Mouse (Mus musculus) stomach, embryonic 14.5 days (tissue): ENCODE results near the gene Mtf1. TPM values are rescaled to one million over a fixed set of nuclear protein-coding genes. Genes with fewer than 3 reads are reported as not detected.

ENCODE experiments used
- ATAC-seq: fragments of 200-750 bp; cut with Nextera tagmentation; 2 replicates; pipeline ENCODE4 v1.8.0; 2017; ENCODE audit warnings: low read depth, moderate TSS enrichment; ENCODE audit not compliant: insufficient number of reproducible peaks, insufficient read depth, low FRiP score
- H3K27ac ChIP-seq: fragments of 300-500 bp; sonication (generic); 2 replicates; pipeline ENCODE4 v1.5.1; 2014; ENCODE audit warnings: mild to moderate bottlenecking, low read length, moderate library complexity, mixed read lengths
- H3K27me3 ChIP-seq: fragments of 300-500 bp; sonication (generic); 2 replicates; pipeline ENCODE4 v1.6.1; 2014; ENCODE audit warnings: low read length, control low read depth, mixed read lengths; ENCODE audit not compliant: control insufficient read depth, insufficient read depth
- H3K36me3 ChIP-seq: fragments of 300-500 bp; sonication (generic); 2 replicates; pipeline ENCODE4 v1.6.1; 2014; ENCODE audit warnings: mild to moderate bottlenecking, control low read depth, low read length, moderate library complexity, mixed read lengths; ENCODE audit not compliant: control insufficient read depth, insufficient read depth
- H3K4me1 ChIP-seq: fragments of 300-500 bp; sonication (generic); 2 replicates; pipeline ENCODE4 v1.6.1; 2014; ENCODE audit warnings: low read length, control low read depth, mixed read lengths; ENCODE audit not compliant: control insufficient read depth, insufficient read depth
- H3K4me2 ChIP-seq: fragments of 300-500 bp; sonication (generic); replicated peaks from 2 replicates; pipeline ENCODE4 v1.6.1; 2014; ENCODE audit warnings: low read depth, low read length, control low read depth
- H3K4me3 ChIP-seq: fragments of 300-500 bp; sonication (generic); 2 replicates; pipeline ENCODE4 v1.5.1; 2014; ENCODE audit warnings: low read depth, low read length, control low read depth
- H3K9ac ChIP-seq: fragments of 300-500 bp; sonication (generic); replicated peaks from 2 replicates; pipeline ENCODE4 v1.6.1; 2014; ENCODE audit warnings: low read depth, mild to moderate bottlenecking, control low read depth, low read length, moderate library complexity, mixed read lengths
- H3K9me3 ChIP-seq: fragments of 300-500 bp; sonication (generic); 2 replicates; pipeline ENCODE4 v1.6.1; 2016; ENCODE audit warnings: low read depth, low read length, control low read depth; ENCODE audit not compliant: control insufficient read depth
- WGBS: fragments of 180-500 bp; shearing (Covaris S2); extraction: QIAGEN DNeasy Blood & Tissue Kit; methylation state at CpG from one replicate; pipeline ENCODE4 v1.1.7; 2014; 5-methylcytosine and 5-hydroxymethylcytosine counted together
- polyA plus RNA-seq: library from polyadenylated mRNA; unstranded; fragments of >200 nt; fragmentation: Nextera tagmentation; extraction: Ambion mirVana; gene quantifications from 2 replicates; pipeline ENCODE4 v1.2.1, GENCODE M21; 2014

Mtf1 gene
- polyA plus RNA-seq, 1 experiment from 2014 or later = 14.1 TPM

DNA sequence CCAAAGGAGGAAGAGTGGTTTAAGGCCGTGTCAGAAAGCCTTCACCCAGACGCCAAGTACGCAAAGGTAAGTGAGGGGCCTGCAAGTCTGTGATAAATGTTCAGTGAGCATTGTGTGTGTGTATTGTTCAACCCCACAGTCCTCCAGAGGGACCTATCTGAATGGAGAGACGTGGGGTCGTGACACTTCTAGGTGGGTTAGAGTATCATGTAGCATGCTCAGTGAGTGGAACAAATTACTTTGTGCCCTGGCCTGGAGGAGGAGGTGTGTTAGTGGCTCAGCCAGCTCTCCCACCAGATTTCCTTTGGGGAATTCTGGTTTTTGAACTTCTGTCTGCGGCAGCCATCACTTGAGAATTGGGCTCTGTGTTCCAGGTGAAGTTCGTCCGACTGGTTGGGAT lies 18.0 kb upstream of the Mtf1 start:
- no peaks in the 10 kb centered on the region for H3K4me1 ChIP-seq
- H3K27ac ChIP-seq = no peak overlapping the region
- ATAC-seq = no peak
- 89% methylated on average over 8 of the region's 8 CpGs for WGBS
- no peak overlapping the region for H3K4me2 ChIP-seq
- no peak overlapping the region for H3K4me3 ChIP-seq
- H3K9ac ChIP-seq = no peak overlapping the region
- H3K27me3 ChIP-seq = no peaks in the 10 kb centered on the region
- H3K9me3 ChIP-seq = no peaks in the 10 kb centered on the region
- peaks cover 63% of the 10 kb centered on the region for H3K36me3 ChIP-seq

DNA sequence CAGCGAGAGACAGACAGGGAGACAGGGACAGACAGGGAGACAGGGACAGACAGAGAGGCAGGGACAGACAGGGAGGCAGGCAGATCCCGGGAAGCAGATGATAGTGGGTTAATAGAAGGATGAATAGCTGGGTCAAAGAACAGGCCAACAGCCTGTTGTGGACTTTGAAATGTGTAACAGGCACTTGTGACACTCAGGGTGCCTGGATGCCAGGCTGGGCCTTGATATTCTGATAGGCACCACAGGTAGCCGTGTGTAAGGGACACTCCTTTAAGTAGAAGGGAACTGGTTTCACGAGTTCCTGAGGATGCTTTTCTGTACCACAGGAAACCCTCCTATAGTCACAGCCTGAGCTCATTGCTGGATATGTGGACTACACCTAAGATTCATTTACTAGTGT lies 11.9 kb upstream of the Mtf1 start:
- no peak for ATAC-seq

DNA sequence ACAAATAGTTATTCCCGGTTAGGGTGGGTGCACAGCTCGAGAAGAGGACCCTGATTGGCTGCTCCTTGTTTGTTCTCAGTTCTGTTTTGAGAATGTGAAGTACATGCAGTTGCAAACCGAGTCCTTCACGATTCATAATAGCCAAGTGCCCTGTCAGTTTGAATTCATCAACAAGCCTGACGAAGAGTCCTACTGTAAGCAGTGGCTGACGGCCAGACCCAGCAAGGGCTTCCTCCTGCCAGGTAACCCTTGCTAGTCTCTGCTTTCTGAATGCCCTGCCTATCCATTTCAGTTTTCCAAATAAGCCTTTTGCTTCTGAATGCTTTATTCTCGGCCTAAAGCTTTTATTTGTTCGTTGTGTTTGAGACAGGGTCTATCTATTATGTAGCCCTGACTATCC lies 9.8 kb upstream of the Mtf1 start:
- Histone ChIP-seq H3K27ac (no peak overlapping the region), H3K4me3 (no peak overlapping the region), H3K9me3 (no peaks in the 10 kb centered on the region), H3K4me2 (no peak overlapping the region), H3K27me3 (no peaks in the 10 kb centered on the region), H3K4me1 (no peaks in the 10 kb centered on the region), H3K9ac (no peak overlapping the region), H3K36me3 (peaks cover 50% of the 10 kb centered on the region)
- 85% methylated on average over 8 of the region's 8 CpGs for WGBS
- ATAC-seq = no peak

More for the DNA sequence above, 11.9 kb upstream of the Mtf1 start:
- Histone ChIP-seq H3K9me3 (no peaks in the 10 kb centered on the region), H3K36me3 (peaks cover 63% of the 10 kb centered on the region), H3K4me3 (no peak overlapping the region), H3K9ac (no peak overlapping the region), H3K27me3 (no peaks in the 10 kb centered on the region), H3K4me1 (no peaks in the 10 kb centered on the region), H3K27ac (no peak overlapping the region), H3K4me2 (no peak overlapping the region)
- 72% methylated on average over 4 of the region's 4 CpGs for WGBS

DNA sequence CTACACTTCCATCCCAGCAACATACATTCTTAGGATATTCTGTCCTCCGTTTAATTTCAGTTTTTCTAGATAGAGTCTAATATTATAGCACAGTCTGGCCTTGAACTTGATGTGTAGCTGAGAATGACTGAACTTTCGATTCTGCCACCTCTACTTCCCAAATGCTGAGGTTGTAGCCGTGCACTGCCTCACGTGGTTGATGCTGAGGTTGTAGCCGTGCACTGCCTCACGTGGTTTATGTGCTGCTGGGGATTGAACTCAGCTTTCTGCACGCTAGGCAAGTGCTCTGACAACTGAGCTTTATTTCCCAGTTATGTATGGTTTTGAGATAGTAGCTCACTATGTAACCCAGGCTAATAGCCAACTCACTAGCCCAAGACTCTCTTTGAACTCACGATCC lies 5.8 kb upstream of the Mtf1 start:
- Histone ChIP-seq H3K4me2 (no peak overlapping the region), H3K4me1 (no peaks in the 10 kb centered on the region), H3K9ac (no peak overlapping the region), H3K4me3 (no peak overlapping the region), H3K27ac (no peak overlapping the region), H3K36me3 (peaks cover 25% of the 10 kb centered on the region), H3K27me3 (no peaks in the 10 kb centered on the region), H3K9me3 (no peaks in the 10 kb centered on the region)
- ATAC-seq = no peak
- 88% methylated on average over 8 of the region's 8 CpGs for WGBS

DNA sequence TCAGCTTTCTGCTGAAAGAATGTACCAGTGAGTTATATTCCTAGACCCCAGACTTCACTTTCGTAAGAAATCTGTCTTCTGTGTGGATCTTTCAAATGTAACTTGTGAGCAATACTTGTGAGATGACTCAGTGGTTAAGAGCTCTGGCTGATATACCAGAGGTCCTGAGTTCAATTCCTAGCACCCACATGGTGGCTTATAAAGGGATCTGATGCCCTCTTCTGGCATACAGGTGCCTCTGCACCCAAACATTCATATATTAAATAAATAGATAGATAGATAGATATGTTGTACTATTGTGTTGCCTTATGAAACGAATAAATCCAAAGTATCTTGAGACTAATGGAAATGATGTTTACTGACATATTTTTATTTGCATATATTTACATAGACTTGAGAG lies 5.0 kb upstream of the Mtf1 start:
- H3K4me2 ChIP-seq = no peak overlapping the region
- WGBS = 90% methylated on average over 2 of the region's 2 CpGs
- peaks cover 19% of the 10 kb centered on the region for H3K36me3 ChIP-seq
- H3K27ac ChIP-seq = no peak overlapping the region
- H3K27me3 ChIP-seq = no peaks in the 10 kb centered on the region
- H3K9me3 ChIP-seq = no peaks in the 10 kb centered on the region
- H3K4me3 ChIP-seq = no peak overlapping the region
- no peak for ATAC-seq
- peaks cover 3% of the 10 kb centered on the region; the same call in 1 of the 2 replicates for H3K4me1 ChIP-seq
- H3K9ac ChIP-seq = no peak overlapping the region

DNA sequence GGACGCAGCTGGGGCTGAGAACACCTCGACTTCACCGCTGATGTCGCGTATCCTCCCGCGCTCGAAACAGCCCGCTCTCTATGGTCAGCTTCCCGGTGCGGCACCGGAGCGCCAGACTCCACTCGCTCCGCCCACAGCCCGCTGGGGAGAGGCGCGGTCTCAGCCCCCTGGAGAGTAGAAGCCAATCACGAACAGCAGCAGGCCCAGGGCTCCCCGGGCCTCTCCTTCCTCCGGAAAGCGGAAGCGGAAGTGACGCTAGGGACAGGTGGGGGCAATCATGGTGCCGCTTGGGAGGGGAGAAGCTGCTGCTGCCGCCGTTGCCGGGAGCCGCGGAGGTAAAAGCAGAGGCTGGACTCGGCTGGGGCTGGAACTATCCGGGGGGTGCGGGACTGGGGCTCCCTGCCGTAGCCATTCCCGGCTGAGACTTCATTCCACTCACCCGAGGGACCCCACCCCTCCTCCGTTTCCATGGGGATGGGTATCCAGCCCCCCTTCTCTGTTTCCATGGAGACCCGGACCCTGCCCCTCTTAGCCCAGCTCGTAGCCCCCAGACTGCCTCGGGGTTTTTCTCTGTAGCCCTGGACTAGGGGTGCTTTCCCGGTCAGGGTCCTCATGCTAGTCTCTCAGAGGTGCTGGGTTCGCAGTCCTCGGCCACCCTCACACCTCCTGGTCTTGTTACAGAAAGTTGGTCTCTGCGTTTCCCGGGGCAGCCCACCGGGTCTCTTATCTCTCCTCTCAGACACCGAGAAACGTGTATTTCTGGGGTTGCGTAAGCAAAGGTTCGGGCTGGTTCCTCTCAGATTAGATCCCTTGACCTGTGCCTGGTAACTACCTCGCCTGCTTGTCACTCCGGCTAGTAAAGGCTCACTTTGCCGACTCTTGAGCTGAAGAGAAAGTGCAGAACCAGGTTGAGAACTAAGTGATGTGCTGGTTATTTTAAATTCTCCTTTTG lies 681 bp downstream of the Mtf1 start:
- Histone ChIP-seq H3K4me1 (peaks cover 11% of the 10 kb centered on the region), H3K4me2 (peak overlapping the region; percentile 68), H3K9ac (peak overlapping the region; percentile 87), H3K27me3 (no peaks in the 10 kb centered on the region), H3K4me3 (peak overlapping the region; percentile 56), H3K36me3 (peaks cover 18% of the 10 kb centered on the region), H3K27ac (peak overlapping the region; percentile 97), H3K9me3 (no peaks in the 10 kb centered on the region)
- peak; percentile 99 for ATAC-seq
- 1% methylated on average over 53 of the region's 53 CpGs for WGBS

DNA sequence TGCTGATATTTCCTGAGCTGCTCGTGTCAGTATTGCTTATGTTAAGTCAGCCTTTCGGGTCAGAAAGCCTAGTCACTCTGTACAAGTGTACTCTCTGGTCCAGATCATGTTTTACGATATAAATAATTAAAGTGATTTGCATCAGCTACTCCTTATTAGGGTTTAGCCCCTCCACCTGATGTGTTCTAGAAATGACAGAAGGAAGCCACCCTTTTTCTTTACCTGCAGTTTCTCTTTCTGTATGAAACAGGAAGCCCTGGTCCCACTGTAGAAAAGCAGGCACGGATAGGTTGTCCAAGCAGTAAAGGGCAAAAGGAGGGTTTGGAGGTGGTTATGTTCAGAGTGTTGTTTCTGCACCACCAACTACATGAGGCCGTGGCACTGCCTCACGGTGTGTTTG lies 1.5 kb downstream of the Mtf1 start:
- Histone ChIP-seq H3K27me3 (no peaks in the 10 kb centered on the region), H3K9me3 (no peaks in the 10 kb centered on the region), H3K4me3 (peak overlapping the region; percentile 56), H3K4me2 (peak overlapping the region; percentile 68), H3K4me1 (peaks cover 11% of the 10 kb centered on the region), H3K36me3 (peaks cover 18% of the 10 kb centered on the region), H3K27ac (no peak overlapping the region), H3K9ac (peak overlapping the region; percentile 87)
- ATAC-seq = no peak
- WGBS = 76% methylated on average over 6 of the region's 6 CpGs

DNA sequence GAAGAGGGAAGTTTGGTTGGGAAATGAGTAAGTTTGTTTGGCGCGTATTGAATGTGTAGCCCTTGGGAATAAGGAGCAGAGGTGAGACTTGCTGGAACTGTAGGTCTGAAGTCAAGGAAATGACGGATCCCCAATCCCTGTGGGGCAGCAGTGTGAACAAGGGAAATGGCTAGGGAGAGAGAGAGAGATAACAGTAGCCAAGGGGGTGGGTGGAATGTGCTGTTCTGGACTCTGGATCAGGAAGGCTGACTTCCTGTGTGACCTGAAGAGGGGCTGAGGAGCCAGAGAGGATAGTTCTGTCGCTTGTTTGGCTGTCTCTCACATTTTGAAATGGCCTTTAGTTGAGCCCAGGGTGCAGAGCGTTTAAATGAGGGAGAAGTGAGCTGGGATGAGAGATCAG lies 6.6 kb downstream of the Mtf1 start:
- H3K4me3 ChIP-seq = no peak overlapping the region
- H3K4me1 ChIP-seq = peaks cover 1% of the 10 kb centered on the region
- no peak overlapping the region for H3K27ac ChIP-seq
- H3K9me3 ChIP-seq = no peaks in the 10 kb centered on the region
- no peaks in the 10 kb centered on the region for H3K27me3 ChIP-seq
- WGBS = 83% methylated on average over 5 of the region's 5 CpGs
- no peak overlapping the region for H3K4me2 ChIP-seq
- H3K36me3 ChIP-seq = peaks cover 18% of the 10 kb centered on the region
- no peak overlapping the region for H3K9ac ChIP-seq
- ATAC-seq = no peak
